Mouse (Mus musculus) stomach, embryonic 16.5 days (tissue): ENCODE data around the gene Mab21l3. TPM values are rescaled to one million over a fixed set of nuclear protein-coding genes. Genes with fewer than 3 reads are reported as not detected.
A peak's percentile ranks its signal among the peaks of the same experiment; 100 is the strongest.

Experiments
- ATAC-seq: fragments of 200-750 bp; cut with Nextera tagmentation; 2 replicates; pipeline ENCODE4 v1.8.0; 2017; ENCODE audit warnings: moderate number of reproducible peaks, moderate TSS enrichment; ENCODE audit not compliant: insufficient read depth, low FRiP score
- H3K27ac ChIP-seq: fragments of 300-500 bp; sonication (generic); 2 replicates; pipeline ENCODE4 v1.5.1; 2014; ENCODE audit warnings: low read length
- H3K27me3 ChIP-seq: fragments of 300-500 bp; sonication (generic); 2 replicates; pipeline ENCODE4 v1.6.1; 2014; ENCODE audit warnings: low read length, control low read depth, mixed read lengths; ENCODE audit not compliant: control insufficient read depth, insufficient read depth
- H3K36me3 ChIP-seq: fragments of 300-500 bp; sonication (generic); 2 replicates; pipeline ENCODE4 v1.6.1; 2014; ENCODE audit warnings: low read length; ENCODE audit not compliant: control insufficient read depth, insufficient read depth
- H3K4me1 ChIP-seq: fragments of 300-500 bp; sonication (generic); 2 replicates; pipeline ENCODE4 v1.6.1; 2014; ENCODE audit warnings: low read length, control low read depth, mixed read lengths; ENCODE audit not compliant: control insufficient read depth, insufficient read depth
- H3K4me2 ChIP-seq: fragments of 300-500 bp; sonication (generic); 2 replicates; pipeline ENCODE4 v1.6.1; 2014; ENCODE audit warnings: low read depth, low read length, mixed read lengths
- H3K4me3 ChIP-seq: fragments of 300-500 bp; sonication (generic); replicated peaks from 2 replicates; pipeline ENCODE4 v1.5.1; 2014; ENCODE audit warnings: mild to moderate bottlenecking, low read length
- H3K9ac ChIP-seq: fragments of 300-500 bp; sonication (generic); 2 replicates; pipeline ENCODE4 v1.6.1; 2014; ENCODE audit warnings: low read length
- H3K9me3 ChIP-seq: fragments of 300-500 bp; sonication (generic); replicated peaks from 2 replicates; pipeline ENCODE4 v1.6.1; 2016; ENCODE audit warnings: low read length, control low read depth; ENCODE audit not compliant: control insufficient read depth
- WGBS: fragments of 180-500 bp; shearing (Covaris S2); extraction: QIAGEN DNeasy Blood & Tissue Kit; methylation state at CpG from one replicate; pipeline ENCODE4 v1.1.7; 2014; 5-methylcytosine and 5-hydroxymethylcytosine counted together
- polyA plus RNA-seq: library from polyadenylated mRNA; unstranded; fragments of >200 nt; fragmentation: Nextera tagmentation; extraction: Ambion mirVana; gene quantifications from 2 replicates; pipeline ENCODE4 v1.2.1, GENCODE M21; 2015

The Mab21l3 gene
- polyA plus RNA-seq, 1 experiment from 2014 or later: 3.1 TPM

GRCm38 (mm10) chr3:101800596-101801018, 48.2 kb downstream of the Mab21l3 start:
- H3K4me2 ChIP-seq: no peak overlapping the region
- H3K9me3 ChIP-seq: no peaks in the 10 kb centered on the region
- no peak for ATAC-seq
- 53% methylated on average over 11 of the region's 11 CpGs for WGBS
- no peak overlapping the region for H3K27ac ChIP-seq
- no peaks in the 10 kb centered on the region for H3K27me3 ChIP-seq
- no peak overlapping the region for H3K9ac ChIP-seq
- H3K4me3 ChIP-seq: no peak overlapping the region
- H3K4me1 ChIP-seq: peaks cover 17% of the 10 kb centered on the region
- no peaks in the 10 kb centered on the region for H3K36me3 ChIP-seq

- H3K27ac ChIP-seq: no peak overlapping the region
- 64% methylated on average over 14 of the region's 14 CpGs for WGBS
- peaks cover 15% of the 10 kb centered on the region for H3K4me1 ChIP-seq
Observed at GRCm38 (mm10) chr3:101799852-101800595, 48.7 kb downstream of the Mab21l3 start.

GRCm38 (mm10) chr3:101797830-101798709, 50.7 kb downstream of the Mab21l3 start:
- no peak overlapping the region for H3K4me2 ChIP-seq
- no peaks in the 10 kb centered on the region for H3K9me3 ChIP-seq
- H3K4me3 ChIP-seq: no peak overlapping the region
- H3K4me1 ChIP-seq: peaks cover 12% of the 10 kb centered on the region
- ATAC-seq: no peak
- H3K36me3 ChIP-seq: no peaks in the 10 kb centered on the region
- H3K27ac ChIP-seq: no peak overlapping the region
- 66% methylated on average over 15 of the region's 15 CpGs for WGBS
- no peaks in the 10 kb centered on the region for H3K27me3 ChIP-seq
- H3K9ac ChIP-seq: no peak overlapping the region

More at GRCm38 (mm10) chr3:101799852-101800595, 48.7 kb downstream of the Mab21l3 start:
- no peak for ATAC-seq
- Histone ChIP-seq H3K4me3 (no peak overlapping the region), H3K9me3 (no peaks in the 10 kb centered on the region), H3K36me3 (no peaks in the 10 kb centered on the region), H3K27me3 (no peaks in the 10 kb centered on the region), H3K9ac (no peak overlapping the region), H3K4me2 (no peak overlapping the region)

- 33% methylated on average over 7 of the region's 7 CpGs for WGBS
- Histone ChIP-seq H3K4me3 (no peak overlapping the region), H3K4me2 (no peak overlapping the region), H3K9me3 (no peaks in the 10 kb centered on the region), H3K27ac (no peak overlapping the region), H3K4me1 (peaks cover 12% of the 10 kb centered on the region), H3K9ac (no peak overlapping the region), H3K36me3 (no peaks in the 10 kb centered on the region), H3K27me3 (no peaks in the 10 kb centered on the region)
- 0 out of 2 replicates have a peak, but pooled peaks have one; percentile 34 for ATAC-seq
Observed at GRCm38 (mm10) chr3:101796212-101796611, 52.5 kb downstream of the Mab21l3 start.

GRCm38 (mm10) chr3:101795387-101796039, 53.2 kb downstream of the Mab21l3 start:
- no peaks in the 10 kb centered on the region for H3K36me3 ChIP-seq
- H3K4me2 ChIP-seq: no peak overlapping the region
- no peak overlapping the region for H3K9ac ChIP-seq
- WGBS: 72% methylated on average over 15 of the region's 15 CpGs
- H3K9me3 ChIP-seq: no peaks in the 10 kb centered on the region
- H3K4me1 ChIP-seq: peaks cover 12% of the 10 kb centered on the region
- no peak for ATAC-seq
- H3K4me3 ChIP-seq: no peak overlapping the region
- no peaks in the 10 kb centered on the region for H3K27me3 ChIP-seq
- no peak overlapping the region for H3K27ac ChIP-seq

GRCm38 (mm10) chr3:101794666-101795065, 54.1 kb downstream of the Mab21l3 start:
- Histone ChIP-seq H3K4me3 (no peak overlapping the region), H3K4me2 (no peak overlapping the region), H3K27me3 (no peaks in the 10 kb centered on the region), H3K9ac (no peak overlapping the region), H3K9me3 (no peaks in the 10 kb centered on the region), H3K27ac (no peak overlapping the region), H3K4me1 (peaks cover 9% of the 10 kb centered on the region), H3K36me3 (no peaks in the 10 kb centered on the region)
- 74% methylated on average over 9 of the region's 9 CpGs for WGBS
- ATAC-seq: no peak

GRCm38 (mm10) chr3:101794026-101794425, 54.7 kb downstream of the Mab21l3 start:
- Histone ChIP-seq H3K4me2 (no peak overlapping the region), H3K4me1 (peaks cover 8% of the 10 kb centered on the region; the same call in 1 of the 2 replicates), H3K36me3 (no peaks in the 10 kb centered on the region), H3K27me3 (no peaks in the 10 kb centered on the region), H3K9me3 (no peaks in the 10 kb centered on the region), H3K4me3 (no peak overlapping the region), H3K9ac (no peak overlapping the region), H3K27ac (no peak overlapping the region)
- ATAC-seq: no peak
- WGBS: 72% methylated on average over 5 of the region's 5 CpGs

GRCm38 (mm10) chr3:101792191-101792590, 56.6 kb downstream of the Mab21l3 start:
- Histone ChIP-seq H3K4me1 (peaks cover 8% of the 10 kb centered on the region; the same call in 1 of the 2 replicates), H3K4me2 (no peak overlapping the region), H3K4me3 (no peak overlapping the region), H3K27ac (no peak overlapping the region), H3K9ac (no peak overlapping the region), H3K27me3 (no peaks in the 10 kb centered on the region), H3K36me3 (no peaks in the 10 kb centered on the region), H3K9me3 (no peaks in the 10 kb centered on the region)
- no peak for ATAC-seq
- 69% methylated on average over 4 of the region's 4 CpGs for WGBS
